Mouse (Mus musculus) kidney, postnatal 36 days (tissue): ENCODE measurements at regions not wholly inside any gene's neighbourhood (a gene's known extent, or its start where the extent isn't known, plus 50 kb on each side); places are given as distances from the start of the nearest gene placed in this dataset.

Experiments
- DNase-seq, 2 experiments: peaks; one replicate each; pipeline ENCODE4 v3.0.0; 2021 to 2022; ENCODE audit warnings: mixed read lengths in 2 of 2

DNA sequence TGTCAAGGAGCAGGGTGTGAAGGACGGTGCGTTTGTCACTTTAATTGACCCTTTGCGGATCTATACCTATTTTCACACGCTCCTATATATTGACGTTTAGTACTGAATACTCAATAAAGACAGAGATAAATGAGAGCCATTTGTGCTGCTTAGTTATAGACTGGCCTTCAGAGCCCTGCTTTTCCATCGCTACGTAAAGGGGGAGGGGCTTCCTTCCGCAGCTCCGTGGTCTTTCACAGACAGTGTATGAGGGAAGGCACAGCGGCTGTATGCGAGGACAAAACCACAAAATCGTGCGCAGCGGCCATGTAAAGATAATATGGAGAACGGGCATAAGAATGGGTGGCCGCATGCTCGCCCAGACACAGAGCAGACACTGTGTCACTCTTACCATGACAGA is 58.4 kb upstream of the Pced1b start:
- DNase-seq: no peak

DNA sequence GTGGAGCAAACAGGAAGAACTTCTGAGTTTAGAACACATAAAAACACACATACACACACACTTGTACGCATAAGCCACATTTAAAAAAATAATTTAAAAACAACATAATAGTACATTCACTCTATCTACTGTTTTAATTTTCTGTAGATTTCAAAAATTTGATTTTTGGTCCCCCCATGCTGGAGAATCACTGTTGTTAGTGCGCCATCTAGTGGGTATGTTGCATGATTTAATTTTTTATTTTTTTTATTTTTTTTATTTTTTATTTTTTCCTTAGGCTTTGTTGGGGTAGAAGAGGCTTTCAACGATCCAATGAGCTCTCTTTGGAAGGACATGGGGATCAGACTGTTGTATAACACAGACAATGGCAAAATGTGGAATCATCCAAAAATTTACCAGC is 59.1 kb upstream of the Pced1b start:
- no peak for DNase-seq

DNA sequence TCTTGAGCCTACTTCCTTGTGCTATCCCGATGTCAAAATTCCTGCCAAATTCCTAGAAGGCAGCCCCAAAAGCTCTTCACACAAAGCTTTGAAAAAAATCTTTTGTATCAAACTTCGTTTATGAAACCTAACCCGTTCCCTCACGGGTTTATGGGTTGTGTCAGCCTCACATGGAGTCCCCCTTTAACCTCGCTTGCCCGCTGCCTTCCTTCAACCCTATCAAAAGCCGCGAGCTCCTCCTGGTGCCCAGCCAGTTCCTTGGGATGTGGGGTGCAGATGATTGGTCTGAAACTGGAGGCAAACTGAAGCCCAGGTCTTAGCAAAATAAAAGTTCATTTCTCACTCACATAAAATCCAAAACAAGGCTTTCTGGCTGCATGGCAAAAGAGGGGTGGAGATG is 60.9 kb upstream of the Pced1b start:
- peak in 1 of 2 experiments; percentile 29 for DNase-seq

DNA sequence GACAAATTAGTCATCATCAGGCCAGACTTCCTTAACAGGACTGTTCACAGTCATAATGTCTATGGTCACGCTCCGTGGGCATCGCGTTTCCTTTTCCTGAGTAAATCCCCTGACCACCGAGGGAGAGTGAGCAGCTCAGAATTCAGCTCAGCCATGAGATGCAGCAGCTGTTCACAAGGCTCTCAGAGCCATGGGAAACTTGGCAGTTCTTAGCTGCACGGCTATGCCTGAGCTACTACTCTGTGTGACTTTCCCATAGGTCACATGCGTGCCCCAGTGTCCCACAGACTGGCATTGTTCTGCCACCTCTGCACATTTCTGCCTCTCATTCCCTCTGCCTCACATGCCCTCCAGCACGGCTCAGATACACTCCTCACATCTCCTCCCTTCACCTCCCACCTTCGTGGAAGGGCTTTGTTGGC is 64.3 kb upstream of the Pced1b start:
- peak in 1 of 2 experiments; percentile 3 for DNase-seq

DNA sequence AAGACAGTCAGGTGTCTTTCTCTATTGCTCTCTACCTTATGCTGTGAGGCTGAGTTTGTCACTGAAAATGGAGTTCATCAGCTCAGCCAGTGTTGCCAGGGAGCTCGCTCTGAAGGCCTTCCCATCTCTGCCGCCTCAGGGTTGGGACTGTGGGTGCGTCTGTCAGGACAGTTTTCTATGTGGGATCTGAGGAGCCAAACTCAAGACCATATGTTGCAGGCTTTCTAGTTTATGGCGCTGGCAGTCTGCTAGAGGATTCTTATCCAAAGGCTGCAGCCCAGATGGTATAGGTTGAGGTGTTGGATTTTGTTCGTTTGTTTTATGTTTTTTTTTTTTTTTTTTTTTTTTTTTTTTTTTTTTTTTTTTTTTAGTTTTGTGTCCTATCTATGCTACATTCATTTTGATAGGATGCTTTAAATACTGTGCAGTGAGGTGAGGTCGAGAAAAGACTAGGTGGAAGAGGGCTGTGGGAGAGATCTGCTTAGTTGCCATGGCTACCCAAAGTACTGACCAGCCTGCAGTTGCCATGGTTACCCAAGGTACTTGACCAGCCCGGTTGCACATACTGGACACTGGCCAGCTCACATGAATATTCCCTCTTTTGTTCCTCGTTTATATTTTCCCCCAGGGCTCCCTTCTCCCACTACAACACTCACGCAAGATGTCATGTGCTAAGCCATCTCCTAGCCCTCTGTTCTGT is 65.8 kb upstream of the Pced1b start:
- no peak for DNase-seq

DNA sequence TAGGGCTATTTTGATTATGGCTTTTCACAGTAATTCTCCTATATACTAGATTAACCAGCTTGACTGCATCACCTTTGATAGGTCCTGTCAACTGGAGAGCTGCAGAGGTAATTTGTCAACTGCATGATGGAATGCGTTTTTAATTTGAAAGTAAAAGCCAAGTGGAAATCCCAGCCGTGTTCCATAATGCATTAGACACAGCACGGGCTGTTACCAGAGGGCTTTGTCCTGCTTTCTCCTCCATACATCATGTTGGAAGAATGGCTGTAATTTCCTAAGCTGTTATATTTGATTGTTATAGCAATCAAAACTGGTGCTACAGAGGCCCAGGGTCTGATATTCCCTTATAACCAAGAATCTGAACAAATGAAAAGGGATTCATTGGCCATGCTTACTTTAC is 68.6 kb upstream of the Pced1b start:
- no peak for DNase-seq

DNA sequence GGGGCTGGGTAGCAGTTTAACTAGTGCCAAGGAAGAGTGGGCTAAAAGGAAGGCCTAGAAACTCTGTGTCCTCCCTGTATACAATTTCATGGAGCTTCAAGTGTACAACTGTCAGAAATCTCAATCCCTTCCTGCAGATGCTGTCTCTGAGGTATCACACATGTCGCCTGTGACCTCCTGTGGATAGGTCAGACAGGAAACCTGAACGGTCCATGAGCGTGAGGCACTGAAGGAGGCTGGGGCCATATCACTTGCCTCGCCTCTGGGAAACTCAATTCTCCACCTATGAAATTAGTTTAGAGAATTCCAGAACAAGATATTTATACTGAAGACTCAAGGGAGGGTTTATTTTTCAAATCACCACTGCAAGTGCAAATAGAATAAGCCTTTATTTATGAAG is 69.1 kb upstream of the Pced1b start:
- no peak for DNase-seq

DNA sequence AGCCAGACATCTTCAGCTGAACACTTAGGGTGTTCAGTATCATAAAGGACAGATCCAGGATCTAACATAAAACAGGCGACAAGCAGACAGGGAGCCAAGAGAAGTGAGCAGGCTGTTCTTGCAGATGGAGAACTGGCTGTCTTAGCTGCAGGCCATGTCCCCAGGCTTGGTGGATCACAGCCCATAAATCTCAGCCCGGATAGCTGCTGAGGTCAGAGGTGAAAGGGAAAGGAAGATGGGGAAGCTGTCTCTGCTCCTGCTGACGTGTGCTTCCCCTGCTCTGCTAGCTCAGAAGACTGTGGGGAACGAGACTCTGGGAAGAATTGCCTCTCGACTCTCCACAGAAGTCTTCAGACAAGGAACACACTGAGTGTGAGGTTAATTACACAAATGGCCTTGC is 71.9 kb upstream of the Pced1b start:
- peak; percentile 36 to 56 for DNase-seq

DNA sequence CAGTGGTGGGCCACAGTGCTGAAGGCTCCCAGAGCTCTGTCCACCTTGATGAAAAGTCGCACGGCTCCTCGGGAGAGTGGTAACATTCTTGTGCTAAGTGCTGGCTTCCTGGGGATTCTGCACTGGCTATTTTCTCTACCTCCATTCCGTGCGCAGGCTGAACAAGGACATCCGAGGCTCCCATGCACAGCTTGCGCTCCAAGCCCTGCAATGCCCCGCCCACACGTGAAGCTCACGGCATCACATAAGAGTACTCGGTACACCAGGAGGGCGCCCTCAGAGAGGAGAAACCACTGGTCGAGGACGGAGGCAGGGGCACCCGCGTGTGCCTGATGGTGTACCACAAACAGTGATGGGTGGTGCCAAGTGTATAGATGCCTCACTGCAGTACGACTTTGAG is 73.7 kb upstream of the Pced1b start:
- no peak for DNase-seq

DNA sequence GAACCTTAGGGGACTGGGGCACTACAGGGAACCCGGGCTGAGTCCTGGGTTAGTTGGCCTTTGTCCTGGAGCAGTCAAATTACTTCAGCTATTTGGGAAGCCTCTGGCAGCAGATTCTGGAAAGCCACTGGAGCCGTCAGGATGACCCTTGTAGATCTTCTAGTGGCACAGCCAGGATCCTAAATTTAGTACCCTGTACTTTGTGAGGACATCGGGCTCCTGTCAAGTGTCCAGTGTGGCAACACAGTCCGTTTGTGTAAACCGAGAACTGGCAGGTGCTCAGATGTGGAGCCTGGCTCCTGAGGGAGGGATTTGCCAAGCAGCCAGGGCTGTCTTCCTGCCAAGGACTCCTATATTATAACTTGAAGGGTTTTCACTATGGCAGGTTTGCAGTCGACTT is 76.8 kb upstream of the Pced1b start:
- no peak for DNase-seq

DNA sequence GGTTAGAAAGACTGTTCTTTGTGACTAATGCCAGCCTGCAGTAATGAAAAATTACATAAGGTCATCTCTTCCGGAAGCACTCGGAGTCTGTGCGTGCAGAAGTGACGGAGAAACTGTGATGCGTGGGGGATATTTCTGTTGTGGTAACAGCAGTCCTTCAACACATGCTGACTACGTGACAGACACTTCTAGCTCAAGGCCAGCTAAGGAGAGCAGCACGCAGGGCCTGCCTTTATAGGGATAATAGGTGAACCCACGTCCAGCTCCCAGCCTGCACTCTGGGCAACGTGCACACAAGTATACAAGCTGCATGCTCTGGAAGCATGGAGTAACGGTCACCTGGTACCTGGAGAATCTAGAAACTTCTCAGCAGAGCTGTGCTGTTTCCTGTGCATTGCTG is 77.5 kb upstream of the Pced1b start:
- no peak for DNase-seq

DNA sequence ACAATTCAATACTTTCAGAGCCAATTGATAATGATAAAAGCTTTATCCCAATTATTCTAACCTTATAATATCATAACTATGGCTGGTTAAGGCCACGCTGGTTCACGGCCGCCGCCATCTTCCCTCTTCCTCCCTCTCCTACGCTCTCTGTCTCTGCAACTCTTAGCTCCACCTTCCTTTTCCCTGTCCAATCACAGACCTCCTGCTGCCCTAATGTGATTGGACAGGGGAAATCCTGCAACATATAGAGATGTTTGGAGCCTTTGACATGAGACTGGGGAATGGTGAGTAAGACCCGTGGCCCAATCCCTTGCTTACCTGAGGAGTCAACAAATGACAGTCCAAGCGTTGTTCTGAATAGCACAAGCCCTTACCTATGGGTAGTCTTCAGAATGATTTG is 79.8 kb upstream of the Pced1b start:
- no peak for DNase-seq

DNA sequence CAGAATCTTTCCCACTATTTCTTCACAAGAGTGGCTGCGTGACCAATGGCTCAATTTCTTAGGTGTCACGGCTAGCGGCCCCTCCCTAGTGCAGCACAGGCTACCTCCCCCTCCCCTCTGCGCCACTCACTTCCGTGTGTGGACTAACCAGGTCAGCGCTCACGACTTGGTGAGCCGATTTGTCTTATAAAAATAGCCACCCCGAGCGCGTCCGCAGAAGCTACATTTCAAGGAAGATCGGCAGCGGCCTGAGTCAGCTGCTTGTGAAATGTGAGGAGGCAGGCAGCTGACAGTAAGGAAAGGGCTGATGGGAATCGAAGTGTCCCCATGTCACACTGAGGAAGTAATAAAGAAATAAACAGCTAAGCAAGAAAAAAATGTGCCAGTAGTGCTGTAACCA is 82.3 kb upstream of the Pced1b start:
- DNase-seq: peak; percentile 25 to 36

DNA sequence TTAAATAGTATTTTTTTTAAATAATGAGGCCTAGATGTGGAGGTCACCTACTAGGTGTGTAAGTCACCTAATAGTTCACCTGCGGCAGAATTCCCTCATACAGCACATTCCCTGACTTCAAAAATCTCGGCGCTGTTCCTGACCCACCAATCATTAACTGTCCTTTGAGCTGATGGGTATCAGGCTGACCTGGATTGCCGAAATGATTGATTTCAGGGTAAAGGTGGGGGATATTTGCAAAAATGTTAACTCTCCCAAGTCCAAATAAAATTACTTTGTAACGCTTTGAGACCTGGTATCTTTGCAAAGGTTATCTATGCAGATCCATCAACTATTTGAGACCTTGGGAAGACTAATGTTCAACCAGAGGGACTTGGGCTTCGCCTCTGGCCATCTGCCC is 82.9 kb upstream of the Pced1b start:
- no peak for DNase-seq

DNA sequence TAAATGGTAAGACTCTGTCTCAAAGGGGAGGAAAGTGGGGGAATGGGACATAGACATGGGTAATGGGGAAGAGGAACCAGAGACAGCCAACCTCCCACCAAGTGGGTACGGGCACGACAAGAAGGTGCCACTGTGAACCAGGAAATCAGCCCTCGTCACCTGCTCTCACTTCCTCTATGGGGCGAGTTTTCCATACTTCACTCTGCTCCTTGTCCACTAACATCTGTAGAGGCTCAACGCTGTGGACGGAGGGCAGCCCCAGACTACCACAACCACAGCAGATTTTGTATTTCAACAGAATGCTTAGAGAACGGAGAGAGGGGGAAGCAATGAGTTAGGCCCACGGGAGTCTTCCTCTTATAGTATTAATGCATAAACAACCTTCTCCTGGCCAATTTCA is 83.8 kb upstream of the Pced1b start:
- DNase-seq: no peak

DNA sequence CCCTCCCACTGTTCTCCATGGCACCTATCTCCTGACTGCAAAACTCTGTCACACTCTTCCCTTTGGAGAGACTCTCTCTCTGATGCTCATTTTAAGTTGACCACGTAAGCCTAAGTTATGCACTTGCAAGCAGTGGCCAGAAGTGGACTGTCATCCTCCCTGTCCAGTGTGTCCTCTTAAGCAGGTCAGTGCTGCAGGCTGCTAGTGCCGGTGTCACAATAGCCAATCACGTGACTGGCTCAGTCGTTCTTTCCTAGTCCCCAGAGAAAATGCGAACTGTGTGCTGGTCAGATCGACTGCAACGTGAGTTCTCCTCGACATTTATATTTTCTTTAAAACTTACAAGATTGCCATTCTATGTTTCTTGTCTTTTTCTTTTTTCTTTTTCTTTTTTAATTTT is 84.6 kb upstream of the Pced1b start:
- no peak for DNase-seq

DNA sequence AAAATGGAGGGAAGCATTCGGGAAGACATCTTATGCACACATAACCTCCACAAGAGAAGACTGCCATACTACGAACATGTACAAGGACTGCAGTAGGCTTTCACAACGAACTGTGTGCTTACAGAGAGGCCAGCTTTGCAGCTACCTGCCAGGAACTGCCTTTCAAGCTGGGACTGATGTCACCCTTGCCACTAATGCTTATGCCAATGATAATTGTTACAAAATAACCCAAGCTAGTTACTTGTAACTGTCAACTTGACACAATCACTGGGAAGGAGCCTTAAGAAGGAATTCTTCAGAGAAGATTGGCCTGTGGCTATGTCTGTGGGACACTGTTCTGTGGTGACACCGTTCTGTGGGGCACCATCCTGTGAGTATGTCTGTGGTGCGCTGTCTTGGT is 85.4 kb upstream of the Pced1b start:
- DNase-seq: no peak

DNA sequence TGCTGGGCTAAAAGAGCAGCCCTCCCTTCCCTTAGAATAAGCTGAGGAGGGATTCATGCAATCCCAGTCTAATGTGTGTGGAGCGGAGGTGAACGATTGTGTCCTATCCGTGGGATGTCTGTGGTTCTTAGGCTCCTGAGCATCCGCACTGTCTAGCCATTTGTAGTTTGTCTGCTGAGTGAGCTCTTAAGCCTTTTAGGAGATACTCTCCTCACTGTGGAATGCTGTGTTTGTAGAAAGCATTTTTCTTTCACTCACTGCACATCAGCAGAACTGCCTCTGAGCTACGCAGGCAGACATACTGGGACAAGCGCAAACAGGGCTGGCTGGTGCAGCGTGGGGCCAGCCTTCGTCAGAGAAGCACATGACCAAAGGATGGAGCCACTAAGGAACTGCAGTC is 94.6 kb upstream of the Pced1b start:
- no peak for DNase-seq

DNA sequence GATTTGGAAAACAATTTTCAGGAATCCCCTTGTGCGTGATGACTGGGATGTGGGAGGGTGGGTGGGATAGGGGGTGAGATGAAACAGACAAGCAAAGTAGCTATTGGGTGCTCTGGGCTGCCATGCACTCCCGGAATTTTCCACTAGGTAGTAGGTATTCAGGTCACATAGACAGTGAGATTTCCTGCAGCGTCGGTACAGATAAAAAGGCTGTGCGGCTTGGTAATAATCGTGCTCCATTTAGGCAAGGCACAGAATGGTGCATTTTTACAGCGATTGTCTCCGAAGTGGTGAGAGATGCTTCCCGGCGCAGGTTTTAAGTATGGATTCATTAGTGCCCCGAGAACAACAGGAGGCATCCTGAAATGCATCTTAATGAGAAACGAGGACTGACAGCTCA is 95.1 kb upstream of the Pced1b start:
- DNase-seq: no peak

DNA sequence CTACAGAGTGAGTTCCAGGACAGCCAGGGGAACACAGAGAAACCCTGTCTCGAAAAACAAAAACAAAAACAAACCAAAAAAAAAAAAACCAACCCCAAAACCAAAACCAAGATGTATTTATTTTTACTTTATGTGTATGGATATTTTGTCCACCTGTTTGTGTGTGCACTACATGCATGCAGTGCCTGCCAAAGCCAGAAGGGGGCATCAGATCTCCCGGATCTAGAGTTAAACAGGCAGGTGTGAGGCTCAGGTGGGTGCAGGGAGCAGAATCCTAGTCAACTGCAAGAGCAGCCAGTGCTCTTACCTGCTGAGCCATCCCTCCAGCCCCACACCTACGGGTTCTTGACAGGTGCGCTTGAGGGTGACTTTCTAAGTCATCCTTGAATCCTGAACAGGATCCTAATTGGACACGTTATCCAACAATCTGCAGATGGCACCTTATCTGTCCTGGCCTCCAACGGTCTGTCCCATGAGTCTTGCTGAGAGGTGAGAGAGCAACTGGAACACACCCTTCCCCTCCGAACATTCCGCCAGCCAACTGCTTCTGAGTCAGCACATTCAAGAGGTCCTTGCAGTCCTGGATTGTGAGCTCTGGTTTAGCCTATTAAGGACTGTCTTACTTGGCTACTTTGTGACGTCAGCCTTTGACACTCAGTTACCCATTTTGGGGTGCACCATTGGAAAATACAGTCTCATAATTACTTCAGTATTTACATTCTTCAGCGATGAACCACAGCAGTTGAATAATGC is 95.4 kb upstream of the Slc38a4 start:
- no peak for DNase-seq

DNA sequence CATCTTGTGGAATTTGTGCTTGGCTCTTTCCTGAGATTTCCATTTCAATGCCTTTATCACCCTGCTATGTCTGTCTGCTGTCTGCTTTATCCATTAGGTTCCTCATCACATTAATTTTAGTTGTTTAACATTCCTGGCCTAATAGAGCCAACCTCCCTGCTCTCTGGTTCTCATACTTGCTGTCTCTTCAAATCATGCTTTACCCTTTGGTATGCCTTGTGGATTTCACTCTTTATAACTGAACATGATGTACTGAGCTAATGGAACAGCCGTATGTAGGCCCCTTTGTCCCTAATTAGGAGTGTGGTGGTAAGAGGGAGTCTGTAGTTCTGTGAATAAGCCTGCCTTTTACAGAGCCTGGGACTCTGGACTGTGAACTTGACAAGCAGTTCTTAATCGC is 86.2 kb upstream of the Slc38a4 start:
- no peak for DNase-seq

DNA sequence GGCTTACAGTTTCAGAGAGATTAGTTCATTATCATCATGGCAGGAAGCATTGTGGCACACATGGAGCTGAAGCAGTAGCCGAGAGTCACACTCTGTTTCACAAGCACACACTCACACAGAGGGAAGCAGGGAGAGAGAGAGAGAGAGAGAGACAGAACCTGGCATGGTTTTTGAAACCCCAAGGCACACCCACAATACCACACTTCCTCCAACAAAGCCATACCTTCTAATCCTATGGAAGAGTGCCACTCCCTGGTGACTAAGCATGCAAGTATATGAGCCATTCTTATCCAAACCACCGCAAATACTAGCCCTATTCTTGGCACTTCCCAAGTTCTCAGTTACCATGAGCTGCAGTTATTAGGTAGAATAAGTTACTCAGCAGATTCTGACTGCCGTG is 82.5 kb upstream of the Slc38a4 start:
- no peak for DNase-seq

DNA sequence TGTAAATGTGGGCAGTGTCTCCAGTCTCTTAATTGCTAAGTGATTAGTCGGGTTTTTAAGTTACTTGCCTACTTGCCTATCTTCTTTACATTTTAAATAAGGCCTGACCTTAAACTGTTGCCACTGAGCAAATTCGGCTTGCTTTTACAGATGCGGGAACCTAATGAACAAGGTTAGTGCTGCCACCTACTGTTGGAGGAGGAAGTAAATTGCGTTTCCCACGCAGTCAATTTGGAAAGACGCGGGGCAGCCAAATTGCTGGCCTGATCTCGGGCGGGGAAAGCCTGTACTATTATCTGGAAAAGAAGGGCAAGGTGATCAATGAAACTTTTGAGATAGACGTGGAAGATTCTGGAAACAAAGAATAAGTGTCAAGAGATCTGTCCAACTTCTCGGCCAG is 79.5 kb upstream of the Slc38a4 start:
- DNase-seq: peak; percentile 55 to 69

DNA sequence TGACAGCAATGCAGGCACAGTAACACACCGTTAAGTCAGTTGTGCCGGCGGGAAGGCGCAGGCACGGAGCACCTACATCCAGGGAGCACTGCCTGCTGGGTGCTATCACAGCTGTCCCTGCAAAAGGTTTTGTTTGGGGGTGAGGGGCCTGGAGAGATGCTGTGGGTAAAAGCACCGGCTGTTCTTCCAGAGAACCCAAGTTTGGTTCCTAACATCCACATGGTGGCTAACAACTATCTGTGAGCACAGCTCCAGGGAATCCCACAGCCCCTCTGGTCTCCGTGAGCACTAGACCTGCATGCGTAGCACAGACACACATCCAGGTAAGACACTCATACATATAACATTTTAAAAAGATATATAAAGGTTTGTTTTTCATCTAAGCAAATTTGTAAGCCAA is 72.0 kb upstream of the Slc38a4 start:
- DNase-seq: no peak
